In the genomic region with DNA sequence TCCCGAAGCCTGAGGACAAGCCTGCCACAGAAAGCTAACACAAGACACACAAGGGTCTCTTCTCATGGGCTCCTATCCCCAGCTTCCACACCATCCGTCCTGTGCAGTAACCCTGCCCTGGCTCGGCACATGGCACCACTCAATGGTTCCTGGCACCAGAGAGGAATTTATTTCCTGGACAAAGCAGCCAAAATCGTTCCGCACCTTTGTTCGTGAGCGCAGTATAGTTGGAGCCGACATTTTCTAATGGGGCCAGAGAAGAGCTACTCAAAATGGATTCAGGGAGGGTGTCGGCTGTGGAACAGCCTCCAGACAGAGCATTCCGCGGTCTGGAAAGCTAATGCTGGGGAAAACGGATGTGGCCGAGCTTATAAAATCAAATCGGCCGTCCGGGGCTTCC, we compare ENCODE assay signal across 12 mouse cellular contexts. TPM values are rescaled to one million over a fixed set of nuclear protein-coding genes. Genes with fewer than 3 reads are reported as not detected.
A peak's percentile ranks its signal among the peaks of the same experiment; 100 is the strongest.
DNase-seq lines count a peak whose midpoint lies in the region; ATAC-seq and TF ChIP-seq lines count a peak whose summit lies in the region.
"Had no signal": no experiment of that assay in that cellular context is flagged by ENCODE, and none has a peak within 500 bp of the region (broad histone marks: within the 10 kb centered on the region; RNA-seq: fewer than 3 reads in every experiment).

No protein-coding gene starts in this region.

- H3K4me1 ChIP-seq in heart, embryonic 16.5 days (ENCODE audit: control insufficient read depth, insufficient read depth, low read length), result peaks cover 27% of the 10 kb centered on the region
- peaks cover 85% of the 10 kb centered on the region for H3K4me1 ChIP-seq in embryonic facial prominence, embryonic 15.5 days
- H3K4me1 ChIP-seq in midbrain, embryonic 15.5 days, result peaks cover 31% of the 10 kb centered on the region

- H3K4me2 ChIP-seq in heart, embryonic 16.5 days (ENCODE audit: low read depth, low read length), result no peak overlapping the region
- 0 out of 2 replicates have a peak overlapping the region, but pooled peaks have one; percentile 10 for H3K4me2 ChIP-seq in embryonic facial prominence, embryonic 15.5 days (replicated peaks)
- H3K4me2 ChIP-seq in midbrain, embryonic 15.5 days, result no peak overlapping the region

- intact Hi-C loops in heart, postnatal 10 days (cut with DNase I), result no loop called here

- H3K4me3 ChIP-seq in heart, embryonic 16.5 days (ENCODE audit: low read length), result no peak overlapping the region
- no peak overlapping the region for H3K4me3 ChIP-seq in embryonic facial prominence, embryonic 15.5 days (replicated peaks)
- H3K4me3 ChIP-seq in midbrain, embryonic 15.5 days, result no peak overlapping the region

- peak overlapping the region; percentile 16; the same call in 1 of the 2 replicates for H3K27ac ChIP-seq in heart, embryonic 16.5 days (ENCODE audit: low read length)
- peak overlapping the region; percentile 85 for H3K27ac ChIP-seq in embryonic facial prominence, embryonic 15.5 days (replicated peaks)
- H3K27ac ChIP-seq in midbrain, embryonic 15.5 days, result 0 out of 2 replicates have a peak overlapping the region, but pooled peaks have one; percentile 25

- no peaks in the 10 kb centered on the region; the same call in 1 of the 2 replicates for H3K27me3 ChIP-seq in heart, embryonic 16.5 days (ENCODE audit: control insufficient read depth, insufficient read depth, low read length)
- H3K27me3 ChIP-seq in embryonic facial prominence, embryonic 15.5 days, result 0 out of 2 replicates have a peak, but pooled peaks cover 4% of the 10 kb centered on the region
- peaks cover 38% of the 10 kb centered on the region for H3K27me3 ChIP-seq in midbrain, embryonic 15.5 days (replicated peaks)

- H3K36me3 ChIP-seq in heart, embryonic 16.5 days (ENCODE audit: control insufficient read depth, insufficient read depth), result no peaks in the 10 kb centered on the region
- H3K36me3 ChIP-seq in embryonic facial prominence, embryonic 15.5 days, result peaks cover 20% of the 10 kb centered on the region; the same call in 1 of the 2 replicates
- no peaks in the 10 kb centered on the region for H3K36me3 ChIP-seq in midbrain, embryonic 15.5 days (replicated peaks)

- no peak for DNase-seq in heart, postnatal 10 days
- DNase-seq in brain, embryonic 14.5 days (ENCODE audit: low read depth), result peak; percentile 71
- no peak for DNase-seq in adrenal gland, postnatal 36 days
- no peak for DNase-seq in urinary bladder, postnatal 14 days (ENCODE audit: low spot score)
- DNase-seq: gastrocnemius, postnatal 14 days; kidney, postnatal 10 days; right cerebral cortex, postnatal 14 days had no signal

- H3K9me3 ChIP-seq in heart, embryonic 16.5 days (replicated peaks; ENCODE audit: control insufficient read depth, low read length), result no peaks in the 10 kb centered on the region
- no peaks in the 10 kb centered on the region for H3K9me3 ChIP-seq in embryonic facial prominence, embryonic 15.5 days (replicated peaks)
- no peaks in the 10 kb centered on the region for H3K9me3 ChIP-seq in midbrain, embryonic 15.5 days

- TF ChIP-seq POLR2A in brain, embryonic 14.5 days (IDR thresholded peaks at IDR 0.05; ENCODE audit: borderline replicate concordance, extremely low read depth, insufficient read depth, insufficient read length, poor library complexity, severe bottlenecking), result no peak

- ATAC-seq in heart, embryonic 16.5 days (replicated peaks; ENCODE audit: extremely low read depth, insufficient read depth, low FRiP score), result no peak
- peak; percentile 31; the same call in 1 of the 2 replicates for ATAC-seq in embryonic facial prominence, embryonic 15.5 days (ENCODE audit: insufficient number of reproducible peaks, low FRiP score, low TSS enrichment, low read depth)
- no peak for ATAC-seq in midbrain, embryonic 15.5 days (replicated peaks)
- ATAC-seq: activated CD4-positive, CD25-positive, alpha-beta regulatory T cell, adult 4 months; lung, postnatal 0 days had no signal

- TF ChIP-seq CTCF in brain, embryonic 14.5 days (IDR thresholded peaks at IDR 0.05; ENCODE audit: borderline replicate concordance, extremely low read depth, insufficient read depth, insufficient read length), result no peak

- 73% methylated on average over 16 of the region's 16 CpGs for WGBS in heart, embryonic 16.5 days
- 44% methylated on average over 16 of the region's 16 CpGs for WGBS in embryonic facial prominence, embryonic 15.5 days
- WGBS in midbrain, embryonic 15.5 days, result 69% methylated on average over 16 of the region's 16 CpGs

- no peak overlapping the region for H3K9ac ChIP-seq in heart, embryonic 16.5 days (ENCODE audit: low read length)
- no peak overlapping the region for H3K9ac ChIP-seq in embryonic facial prominence, embryonic 15.5 days
- no peak overlapping the region for H3K9ac ChIP-seq in midbrain, embryonic 15.5 days

RNA-seq across cellular contexts. Expression of a gene that starts 26.7 kb away (rescaled TPM):
- 3.1 and 4.7 TPM in 2 replicates for polyA plus RNA-seq in heart, embryonic 16.5 days (2015; fragmentation: Nextera tagmentation; extraction: Ambion mirVana)
- total RNA-seq in heart, postnatal 10 days (2021), result under 1 TPM; 0.50 to 0.89 TPM
- polyA plus RNA-seq in brain, embryonic 14.5 days (2012; rRNA removed), result 0.92 and 1.5 TPM in 2 replicates
- polyA plus RNA-seq in embryonic facial prominence, embryonic 15.5 days (2015; fragmentation: Nextera tagmentation; extraction: Ambion mirVana), result 4.2 and 4.9 TPM in 2 replicates
- polyA plus RNA-seq in midbrain, embryonic 15.5 days (2015; fragmentation: Nextera tagmentation; extraction: Ambion mirVana), result 0.97 and 1.8 TPM in 2 replicates
- total RNA-seq in adrenal gland, postnatal 36 days (2021), result under 1 TPM in 1 of 2 experiments, not detected in 1; 0.46 TPM

RNA-seq across cellular contexts. Expression of a gene that starts 48.3 kb away (rescaled TPM):
- 10.2 and 12.0 TPM in 2 replicates for polyA plus RNA-seq in heart, embryonic 16.5 days (2015; fragmentation: Nextera tagmentation; extraction: Ambion mirVana)
- total RNA-seq in heart, postnatal 10 days (2021), result 1 to 10 TPM; 8.4 to 9.1 TPM
- polyA plus RNA-seq in brain, embryonic 14.5 days (2012; rRNA removed), result 3.4 and 4.7 TPM in 2 replicates
- polyA plus RNA-seq in embryonic facial prominence, embryonic 15.5 days (2015; fragmentation: Nextera tagmentation; extraction: Ambion mirVana), result 5.8 and 6.0 TPM in 2 replicates
- 3.4 and 4.2 TPM in 2 replicates for polyA plus RNA-seq in midbrain, embryonic 15.5 days (2015; fragmentation: Nextera tagmentation; extraction: Ambion mirVana)
- total RNA-seq in adrenal gland, postnatal 36 days (2021), result 1 to 10 TPM; 2.5 to 2.9 TPM

RNA-seq across cellular contexts. Expression of a gene that starts 50.6 kb away (rescaled TPM):
- 12.7 and 15.9 TPM in 2 replicates for polyA plus RNA-seq in heart, embryonic 16.5 days (2015; fragmentation: Nextera tagmentation; extraction: Ambion mirVana)
- total RNA-seq in heart, postnatal 10 days (2021), result 100 to 1,000 TPM; 256 to 266 TPM
- 34.0 and 46.8 TPM in 2 replicates for polyA plus RNA-seq in brain, embryonic 14.5 days (2012; rRNA removed)
- polyA plus RNA-seq in embryonic facial prominence, embryonic 15.5 days (2015; fragmentation: Nextera tagmentation; extraction: Ambion mirVana), result 61.4 and 62.0 TPM in 2 replicates
- 48.6 and 54.0 TPM in 2 replicates for polyA plus RNA-seq in midbrain, embryonic 15.5 days (2015; fragmentation: Nextera tagmentation; extraction: Ambion mirVana)
- total RNA-seq in adrenal gland, postnatal 36 days (2021), result 100 to 1,000 TPM in 1 of 2 experiments, 10 to 100 TPM in 1; 99.9 to 108 TPM

Comparison
In these comparisons a context has a peak if more than half of its experiments do, and no peak if none do; other contexts are left out.
1. H3K27ac ChIP-seq: peak in every context shown above with its lines; median percentile 85 in embryonic facial prominence, embryonic 15.5 days; 25 in midbrain, embryonic 15.5 days; 16 in heart, embryonic 16.5 days.